Mouse (Mus musculus): ENCODE data around the gene Cbr2. TPM values are rescaled to one million over a fixed set of nuclear protein-coding genes. Genes with fewer than 3 reads are reported as not detected.

Gene Cbr2
- polyA plus RNA-seq, 1 experiment = 0.66 TPM

DNA sequence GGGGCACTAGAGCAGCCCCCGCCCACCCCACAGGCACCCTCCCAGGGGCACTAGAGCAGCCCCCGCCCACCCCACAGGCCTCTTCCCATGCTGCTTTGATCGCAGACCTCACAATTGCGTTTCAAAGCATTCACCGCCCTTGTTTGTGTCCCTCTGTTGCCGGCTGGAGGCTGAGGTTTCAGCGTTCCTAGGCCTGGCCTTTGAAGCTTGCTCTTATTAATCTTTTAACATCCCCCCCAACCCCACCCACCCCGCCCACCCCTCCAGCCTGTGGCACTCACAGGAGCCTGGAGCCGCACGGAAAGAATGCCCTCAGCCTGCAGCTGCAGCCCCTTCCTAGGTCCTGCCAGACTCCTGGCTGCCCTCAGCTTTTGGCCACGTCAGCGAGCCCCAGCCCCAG is 24.7 kb downstream of the Cbr2 start:
- TF ChIP-seq POLR2A (IDR thresholded peaks at IDR 0.05; ENCODE audit: borderline replicate concordance, extremely low read depth, insufficient read depth, insufficient read length, poor library complexity, severe bottlenecking) (no peak), CTCF (IDR thresholded peaks at IDR 0.05; ENCODE audit: borderline replicate concordance, extremely low read depth, insufficient read depth, insufficient read length) (no peak)
- peak; percentile 50 for DNase-seq (ENCODE audit: low read depth)

DNA sequence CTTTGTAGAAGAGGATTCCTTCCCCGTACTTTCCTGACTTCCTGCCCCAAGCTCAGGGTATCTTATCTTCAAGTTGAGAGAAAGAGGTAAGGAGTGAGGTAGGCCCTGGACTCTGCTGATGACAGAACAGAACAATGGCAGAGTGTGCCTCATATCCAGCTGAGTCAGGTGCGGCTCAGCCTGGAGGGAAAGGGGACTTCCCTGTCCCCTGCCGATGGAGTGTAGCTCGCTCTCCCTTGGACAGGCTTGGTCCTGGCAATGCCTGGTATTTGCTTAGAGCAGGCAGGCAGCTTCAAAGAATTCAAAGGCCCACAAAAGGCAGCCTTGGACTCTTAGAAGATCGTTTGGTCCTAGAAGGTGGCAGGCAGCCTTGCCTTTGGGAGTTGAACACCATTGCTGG is 25.8 kb downstream of the Cbr2 start:
- DNase-seq (ENCODE audit: low read depth) = no peak
- TF ChIP-seq POLR2A (IDR thresholded peaks at IDR 0.05; ENCODE audit: borderline replicate concordance, extremely low read depth, insufficient read depth, insufficient read length, poor library complexity, severe bottlenecking) (no peak), CTCF (IDR thresholded peaks at IDR 0.05; ENCODE audit: borderline replicate concordance, extremely low read depth, insufficient read depth, insufficient read length) (no peak)

- DNase-seq (ENCODE audit: low read depth) = peak; percentile 39
- TF ChIP-seq POLR2A (IDR thresholded peaks at IDR 0.05; ENCODE audit: borderline replicate concordance, extremely low read depth, insufficient read depth, insufficient read length, poor library complexity, severe bottlenecking) (no peak), CTCF (IDR thresholded peaks at IDR 0.05; ENCODE audit: borderline replicate concordance, extremely low read depth, insufficient read depth, insufficient read length) (no peak)
Measured at GRCm38 (mm10) chr11:120704486-120705325, 27.2 kb downstream of the Cbr2 start.

DNA sequence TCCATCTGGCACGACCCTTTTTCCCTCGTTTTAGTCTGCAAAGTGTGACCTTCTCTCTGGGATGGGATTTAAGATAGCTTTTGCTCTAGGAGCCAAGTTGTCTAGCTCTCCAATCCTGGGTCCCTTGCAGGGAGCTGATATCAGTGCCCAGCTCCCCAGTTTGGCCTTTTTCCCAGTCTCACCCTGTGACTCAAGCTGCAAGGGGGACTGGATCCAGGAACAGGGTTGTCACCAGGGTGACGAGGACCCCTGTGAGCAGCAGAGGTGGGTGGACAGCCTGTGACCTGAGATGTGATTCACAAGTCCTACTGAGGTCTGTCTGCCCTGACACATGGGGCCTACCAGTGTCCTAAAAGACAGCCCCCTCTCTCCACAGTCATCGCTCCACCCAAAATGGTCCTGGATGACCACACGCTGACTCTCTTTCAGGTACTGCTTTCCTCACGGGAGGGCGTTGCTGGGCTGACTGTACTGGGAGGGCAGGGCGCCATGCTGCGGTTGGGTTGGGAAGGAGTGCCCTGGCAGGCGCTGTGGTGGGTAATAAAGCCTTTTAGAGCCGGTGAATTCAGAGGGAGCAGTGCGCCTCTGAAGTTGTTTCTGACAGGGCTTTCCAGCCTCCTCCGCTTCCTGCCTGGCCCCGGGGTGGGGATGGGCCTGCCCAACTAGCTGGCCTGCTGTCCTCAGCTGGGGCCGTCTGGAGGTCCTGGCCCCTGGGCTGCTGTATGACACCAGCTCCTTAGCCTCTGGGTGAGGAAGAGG is 28.0 kb downstream of the Cbr2 start:
- DNase-seq (ENCODE audit: low read depth) = no peak
- TF ChIP-seq POLR2A (IDR thresholded peaks at IDR 0.05; ENCODE audit: borderline replicate concordance, extremely low read depth, insufficient read depth, insufficient read length, poor library complexity, severe bottlenecking) (no peak), CTCF (IDR thresholded peaks at IDR 0.05; ENCODE audit: borderline replicate concordance, extremely low read depth, insufficient read depth, insufficient read length) (no peak)

DNA sequence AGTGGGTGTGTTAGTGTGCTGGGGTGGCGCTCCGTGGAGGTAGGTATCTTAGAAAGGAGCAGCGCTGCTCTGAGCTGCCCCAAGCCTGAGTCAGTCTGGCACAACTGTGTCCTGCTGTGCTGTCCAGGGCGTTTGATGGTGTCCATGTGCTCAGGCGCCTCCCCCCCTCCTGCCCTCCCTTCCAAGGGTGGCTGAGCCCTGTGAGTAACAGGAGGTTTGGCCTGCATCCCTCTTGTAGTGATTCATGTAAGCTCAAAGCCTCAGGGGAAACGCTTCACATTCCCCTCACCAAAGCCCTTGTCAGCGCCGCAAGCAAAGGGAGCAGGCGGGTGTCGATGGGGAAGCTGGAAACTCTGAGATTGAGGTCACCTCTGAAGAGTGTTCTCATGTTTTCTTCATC is 34.2 kb downstream of the Cbr2 start:
- TF ChIP-seq CTCF (IDR thresholded peaks at IDR 0.05; ENCODE audit: borderline replicate concordance, extremely low read depth, insufficient read depth, insufficient read length) (no peak), POLR2A (IDR thresholded peaks at IDR 0.05; ENCODE audit: borderline replicate concordance, extremely low read depth, insufficient read depth, insufficient read length, poor library complexity, severe bottlenecking) (no peak)
- no peak for DNase-seq (ENCODE audit: low read depth)

DNA sequence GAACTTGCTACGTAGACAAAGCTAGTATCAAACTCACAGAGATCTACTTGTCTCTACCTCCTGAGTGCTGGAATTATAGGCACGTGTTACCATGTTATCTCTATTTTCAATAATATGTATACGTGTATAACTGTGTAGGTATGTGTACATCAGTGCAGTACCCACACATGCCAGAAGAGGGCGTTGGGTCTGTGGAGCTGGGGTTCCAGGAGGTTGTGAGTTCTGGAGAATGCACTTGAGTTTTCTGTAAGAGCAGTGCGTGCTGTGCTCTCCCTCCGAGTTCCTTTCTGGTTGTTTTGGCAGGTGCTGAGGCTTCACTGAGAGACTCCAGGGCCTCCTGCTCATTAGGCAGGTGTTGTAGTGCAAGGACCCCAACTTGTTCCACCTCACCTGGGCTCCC is 35.3 kb downstream of the Cbr2 start:
- TF ChIP-seq POLR2A (IDR thresholded peaks at IDR 0.05; ENCODE audit: borderline replicate concordance, extremely low read depth, insufficient read depth, insufficient read length, poor library complexity, severe bottlenecking) = no peak
- TF ChIP-seq CTCF (IDR thresholded peaks at IDR 0.05; ENCODE audit: borderline replicate concordance, extremely low read depth, insufficient read depth, insufficient read length) = peak; percentile 30; the same call in 1 of the 2 replicates
- DNase-seq (ENCODE audit: low read depth) = no peak

DNA sequence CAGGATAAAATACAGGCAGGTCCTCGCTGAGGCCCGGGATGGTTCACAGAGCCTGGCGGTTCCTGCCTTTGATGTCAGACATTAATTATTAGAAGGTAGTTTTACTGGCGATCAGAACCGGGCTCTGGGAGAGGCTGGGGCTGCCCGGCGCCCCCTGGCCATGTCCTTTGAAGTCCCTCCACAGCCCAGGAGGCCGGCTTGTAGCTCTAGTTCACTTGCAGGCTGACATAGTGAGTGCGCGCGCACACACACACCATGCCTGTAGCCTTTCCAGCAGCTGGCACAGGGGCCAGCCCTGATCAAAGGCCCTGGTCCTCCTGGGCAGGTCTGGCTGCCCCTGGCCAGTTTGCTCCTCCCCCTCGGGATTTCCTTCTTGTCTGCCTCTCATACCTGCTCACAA is 36.3 kb downstream of the Cbr2 start:
- peak; percentile 57 for DNase-seq (ENCODE audit: low read depth)
- TF ChIP-seq POLR2A (IDR thresholded peaks at IDR 0.05; ENCODE audit: borderline replicate concordance, extremely low read depth, insufficient read depth, insufficient read length, poor library complexity, severe bottlenecking) (no peak), CTCF (IDR thresholded peaks at IDR 0.05; ENCODE audit: borderline replicate concordance, extremely low read depth, insufficient read depth, insufficient read length) (no peak)

- TF ChIP-seq CTCF (IDR thresholded peaks at IDR 0.05; ENCODE audit: borderline replicate concordance, extremely low read depth, insufficient read depth, insufficient read length) (no peak), POLR2A (IDR thresholded peaks at IDR 0.05; ENCODE audit: borderline replicate concordance, extremely low read depth, insufficient read depth, insufficient read length, poor library complexity, severe bottlenecking) (no peak)
- DNase-seq (ENCODE audit: low read depth) = peak; percentile 77
Measured at GRCm38 (mm10) chr11:120695184-120695583, 36.7 kb downstream of the Cbr2 start.

GRCm38 (mm10) chr11:120693461-120693860 is 38.5 kb downstream of the Cbr2 start:
- no peak for DNase-seq (ENCODE audit: low read depth)
- TF ChIP-seq POLR2A (IDR thresholded peaks at IDR 0.05; ENCODE audit: borderline replicate concordance, extremely low read depth, insufficient read depth, insufficient read length, poor library complexity, severe bottlenecking) (no peak), CTCF (IDR thresholded peaks at IDR 0.05; ENCODE audit: borderline replicate concordance, extremely low read depth, insufficient read depth, insufficient read length) (no peak)

GRCm38 (mm10) chr11:120692471-120693011 is 39.4 kb downstream of the Cbr2 start:
- no peak for DNase-seq (ENCODE audit: low read depth)
- no peak for TF ChIP-seq POLR2A (IDR thresholded peaks at IDR 0.05; ENCODE audit: borderline replicate concordance, extremely low read depth, insufficient read depth, insufficient read length, poor library complexity, severe bottlenecking)
- no peak for TF ChIP-seq CTCF (IDR thresholded peaks at IDR 0.05; ENCODE audit: borderline replicate concordance, extremely low read depth, insufficient read depth, insufficient read length)

GRCm38 (mm10) chr11:120689365-120689764 is 42.5 kb downstream of the Cbr2 start:
- TF ChIP-seq CTCF (IDR thresholded peaks at IDR 0.05; ENCODE audit: borderline replicate concordance, extremely low read depth, insufficient read depth, insufficient read length) (no peak), POLR2A (IDR thresholded peaks at IDR 0.05; ENCODE audit: borderline replicate concordance, extremely low read depth, insufficient read depth, insufficient read length, poor library complexity, severe bottlenecking) (no peak)
- DNase-seq (ENCODE audit: low read depth) = no peak

Measured in brain, embryonic 14.5 days (tissue).